Mouse (Mus musculus) CH12.LX (cell line): ENCODE measurements around the gene Pigk.

Source experiments
- CHD1 ChIP-seq: IDR thresholded peaks from 2 replicates; pipeline ENCODE4 v1.6.1; 2012; ENCODE audit warnings: low read depth, low read length, improper control_type of control experiment, inconsistent platforms
- CTCF ChIP-seq, 2 experiments: IDR thresholded peaks in 1 of 2; conservative IDR thresholded peaks in 1 of 2; 2 replicates each; pipeline ENCODE4 v1.5.1; 2011 to 2012; ENCODE audit warnings: low read depth in 2 of 2, low read length in 2 of 2, improper control_type of control experiment in 1 of 2, inconsistent platforms in 1 of 2, mild to moderate bottlenecking in 1 of 2, moderate library complexity in 1 of 2
- E2F4 ChIP-seq: IDR thresholded peaks from 2 replicates; pipeline ENCODE4 v1.6.1; 2011; ENCODE audit warnings: low read depth, low read length, improper control_type of control experiment; ENCODE audit not compliant: insufficient replicate concordance
- GABPA ChIP-seq: IDR thresholded peaks from 2 replicates; pipeline ENCODE4 v1.6.1; 2012; ENCODE audit warnings: low read depth, low read length, improper control_type of control experiment, inconsistent platforms; ENCODE audit not compliant: insufficient replicate concordance
- MAX ChIP-seq: IDR thresholded peaks from 2 replicates; pipeline ENCODE4 v1.6.1; 2011; ENCODE audit warnings: low read length, improper control_type of control experiment
- MXI1 ChIP-seq: IDR thresholded peaks from 2 replicates; pipeline ENCODE4 v1.6.1; 2011; ENCODE audit warnings: mild to moderate bottlenecking, low read depth, low read length, improper control_type of control experiment
- ZC3H11A ChIP-seq: IDR thresholded peaks from 2 replicates; pipeline ENCODE4 v1.6.1; 2012; ENCODE audit warnings: low read depth, mild to moderate bottlenecking, inconsistent platforms, low read length, improper control_type of control experiment

DNA sequence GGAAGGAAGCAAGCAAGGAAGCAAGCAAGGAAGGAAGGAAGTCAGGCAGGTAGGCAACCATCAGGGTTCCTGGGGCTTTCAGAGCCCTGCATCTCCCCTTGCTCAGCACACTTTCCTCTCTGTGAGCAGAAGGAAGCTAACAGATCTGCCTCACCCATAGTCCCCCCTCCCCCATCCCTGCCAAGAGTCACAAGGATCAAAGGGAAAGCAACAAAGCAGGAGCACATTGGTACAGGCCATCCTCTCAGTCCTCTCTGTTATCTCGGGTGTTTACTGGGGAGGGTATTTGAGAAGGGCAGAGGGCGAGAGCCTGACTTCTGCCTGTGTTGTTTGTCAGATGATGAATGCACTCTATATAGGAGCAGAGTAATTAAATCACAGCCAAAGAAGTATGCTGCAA lies 83.5 kb downstream of the Pigk start:
- TF ChIP-seq CTCF (conservative IDR thresholded peaks at IDR 0.05 in 1 of 2, IDR thresholded peaks at IDR 0.05 in 1 of 2; ENCODE audit: low read depth in 2 of 2, low read length in 2 of 2) (no peak), CHD1 (no peak), ZC3H11A (no peak), MXI1 (no peak), GABPA (no peak), E2F4 (no peak), MAX (no peak)
